Mouse (Mus musculus) kidney, adult 2 months (tissue): Measurements from ENCODE around the gene Cd83.

ENCODE experiments used
- CTCF ChIP-seq: fragments of 200-500 bp; conservative IDR thresholded peaks from 2 replicates; pipeline ENCODE4 v1.5.1; 2011; ENCODE audit warnings: low read depth, mild to moderate bottlenecking, control low read depth, low read length, moderate library complexity, mixed read lengths; ENCODE audit not compliant: insufficient read depth, insufficient read length
- POLR2A ChIP-seq: fragments of 200-500 bp; IDR thresholded peaks from one replicate; pipeline ENCODE4 v1.6.1; 2011; ENCODE audit warnings: low read depth, low read length, control low read depth

DNA sequence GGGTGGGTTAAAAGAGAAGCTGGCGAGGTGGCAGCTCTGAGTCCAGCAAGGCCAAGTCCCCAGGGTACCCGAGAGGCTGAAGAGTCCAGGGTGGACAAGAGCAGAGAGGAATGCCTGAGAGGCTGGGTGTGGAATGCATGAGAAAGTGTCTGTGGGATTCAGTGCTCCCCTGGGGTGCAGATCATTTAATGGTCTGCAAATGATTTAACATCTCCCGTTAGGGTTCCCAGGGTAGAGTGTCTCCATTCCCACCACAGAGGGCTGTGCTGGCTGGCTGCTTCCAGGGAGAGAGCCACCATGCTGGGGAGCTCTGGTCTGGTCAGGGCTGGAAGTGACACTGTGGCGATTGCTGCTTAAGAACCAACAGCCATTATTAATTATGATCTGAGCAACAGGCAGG lies 65.2 kb downstream of the Cd83 start:
- TF ChIP-seq CTCF (no peak), POLR2A (no peak)
